In the genomic region with DNA sequence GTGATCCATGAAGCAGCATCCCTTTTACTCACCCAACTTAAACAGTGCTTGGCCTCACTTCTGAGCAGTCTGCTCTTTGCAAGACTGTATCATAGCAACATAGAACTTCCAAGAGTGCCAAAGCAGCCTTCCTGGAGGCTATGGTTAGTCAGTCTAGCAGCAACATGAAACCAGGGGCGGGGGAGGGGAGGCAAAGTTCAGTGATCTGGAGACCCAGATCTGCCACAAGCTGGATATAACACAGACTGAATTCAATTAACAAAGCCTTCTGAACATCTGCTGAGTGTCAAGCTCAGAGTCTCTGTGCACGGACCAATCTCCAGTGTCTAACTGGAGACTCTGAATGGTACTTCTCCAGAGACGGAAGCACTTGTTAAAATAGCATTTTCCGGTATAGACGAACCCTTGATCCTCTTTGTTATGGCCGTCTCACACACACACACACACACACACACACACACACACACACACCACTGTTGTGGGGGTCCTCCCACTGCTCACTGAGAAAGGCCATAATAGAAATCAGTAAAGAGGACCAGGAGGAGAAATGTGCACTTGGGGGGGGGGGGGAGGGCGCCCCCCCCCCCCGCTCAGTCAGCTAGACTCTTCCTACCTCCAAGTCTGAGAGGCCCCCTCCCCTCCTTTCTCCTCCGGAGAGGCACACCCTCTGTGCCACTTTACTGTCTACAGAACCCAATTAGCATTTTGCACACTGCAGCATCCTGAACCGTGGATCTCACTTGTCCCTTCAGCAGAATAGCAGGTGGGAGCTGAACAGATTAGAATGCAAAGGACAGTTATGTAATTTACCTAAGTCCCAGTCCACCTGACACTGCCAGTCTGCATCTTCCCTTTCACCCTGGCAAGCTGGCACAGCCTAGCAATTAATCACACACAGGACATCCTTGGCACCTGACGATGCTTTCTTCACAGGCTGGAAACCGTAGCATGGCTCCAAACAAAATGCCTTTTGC, we compare ENCODE assay signal across 9 mouse cellular contexts.
A peak's percentile ranks its signal among the peaks of the same experiment; 100 is the strongest.
DNase-seq lines count a peak whose midpoint lies in the region; ATAC-seq and TF ChIP-seq lines count a peak whose summit lies in the region.
"Had no signal": no experiment of that assay in that cellular context is flagged by ENCODE, and none has a peak within 500 bp of the region (broad histone marks: within the 10 kb centered on the region; RNA-seq: fewer than 3 reads in every experiment).

No protein-coding gene starts in this region.

- 0 out of 2 replicates have a peak overlapping the region, but pooled peaks have one; percentile 18 for H3K9ac ChIP-seq in hindbrain, embryonic 12.5 days
- no peak overlapping the region for H3K9ac ChIP-seq in midbrain, embryonic 11.5 days (ENCODE audit: low read length)

- H3K27me3 ChIP-seq in kidney, adult 2 months (replicated peaks; ENCODE audit: control insufficient read depth, insufficient read depth, low read length), result no peaks in the 10 kb centered on the region
- H3K27me3 ChIP-seq in hindbrain, embryonic 12.5 days, result no peaks in the 10 kb centered on the region
- H3K27me3 ChIP-seq in midbrain, embryonic 11.5 days (ENCODE audit: control insufficient read depth, insufficient read depth, low read length), result no peaks in the 10 kb centered on the region

- H3K4me1 ChIP-seq in kidney, adult 2 months (ENCODE audit: control insufficient read depth, insufficient read depth, low read length), result 0 out of 2 replicates have a peak, but pooled peaks cover 3% of the 10 kb centered on the region
- H3K4me1 ChIP-seq in hindbrain, embryonic 12.5 days, result peaks cover 19% of the 10 kb centered on the region
- H3K4me1 ChIP-seq in midbrain, embryonic 11.5 days (ENCODE audit: control insufficient read depth, insufficient read depth, low read length), result peaks cover 11% of the 10 kb centered on the region

- DNase-seq in kidney, adult 2 months, result peak; percentile 38
- no peak for DNase-seq in kidney, adult 18-20 months
- peak; percentile 73 to 81 for DNase-seq in cerebellum, postnatal 14 days
- peak; percentile 93 for DNase-seq in midbrain, embryonic 11.5 days (ENCODE audit: low spot score, missing footprints)
- no peak for DNase-seq in frontal cortex, postnatal 25 days (ENCODE audit: low spot score in 2 of 2)
- DNase-seq in adrenal gland, postnatal 36 days, result no peak
- DNase-seq in c-Kit-positive CD71-positive TER-119-positive erythroid progenitor cells, embryonic 14.5 days (ENCODE audit: low spot score), result no peak

- peak; percentile 80 for ATAC-seq in hindbrain, embryonic 12.5 days (ENCODE audit: low FRiP score)
- ATAC-seq in midbrain, embryonic 11.5 days (ENCODE audit: low FRiP score), result peak; percentile 86

- H3K9me3 ChIP-seq in hindbrain, embryonic 12.5 days (replicated peaks), result no peaks in the 10 kb centered on the region
- H3K9me3 ChIP-seq in midbrain, embryonic 11.5 days (ENCODE audit: control insufficient read depth, low read length), result no peaks in the 10 kb centered on the region
- H3K9me3 ChIP-seq: G1E had no signal

- peak overlapping the region; percentile 19; the same call in 1 of the 2 replicates for H3K4me2 ChIP-seq in hindbrain, embryonic 12.5 days (replicated peaks)
- 0 out of 2 replicates have a peak overlapping the region, but pooled peaks have one; percentile 11 for H3K4me2 ChIP-seq in midbrain, embryonic 11.5 days

- H3K4me3 ChIP-seq in kidney, adult 2 months (ENCODE audit: insufficient read depth, low read depth, low read length), result no peak overlapping the region
- no peak overlapping the region for H3K4me3 ChIP-seq in hindbrain, embryonic 12.5 days
- no peak overlapping the region for H3K4me3 ChIP-seq in midbrain, embryonic 11.5 days (ENCODE audit: low read depth, low read length)

- 22% methylated on average over 11 of the region's 12 CpGs for WGBS in kidney, adult 2 months
- 34% methylated on average over 9 of the region's 12 CpGs for WGBS in hindbrain, embryonic 12.5 days
- WGBS in midbrain, embryonic 11.5 days, result 39% methylated on average over 10 of the region's 12 CpGs

- no peak for TF ChIP-seq CTCF in kidney, adult 2 months (conservative IDR thresholded peaks at IDR 0.05; ENCODE audit: insufficient read depth, insufficient read length, low read depth, low read length)

- H3K36me3 ChIP-seq in kidney, adult 2 months (ENCODE audit: control insufficient read depth, insufficient read depth, low read length), result no peaks in the 10 kb centered on the region
- H3K36me3 ChIP-seq in hindbrain, embryonic 12.5 days, result no peaks in the 10 kb centered on the region
- no peaks in the 10 kb centered on the region for H3K36me3 ChIP-seq in midbrain, embryonic 11.5 days (ENCODE audit: control insufficient read depth, insufficient read depth, low read length)
- H3K36me3 ChIP-seq: G1E had no signal

- no peak for TF ChIP-seq POLR2A in kidney, adult 2 months (IDR thresholded peaks at IDR 0.05; ENCODE audit: low read depth, low read length)

- H3K27ac ChIP-seq in kidney, adult 2 months (ENCODE audit: insufficient read depth, low read depth, low read length), result no peak overlapping the region
- peak overlapping the region; percentile 7; the same call in 1 of the 2 replicates for H3K27ac ChIP-seq in hindbrain, embryonic 12.5 days
- no peak overlapping the region for H3K27ac ChIP-seq in midbrain, embryonic 11.5 days (ENCODE audit: low read depth, low read length)

Comparison
In these comparisons a context has a peak if more than half of its experiments do, and no peak if none do; other contexts are left out.
1. DNase-seq: peak in kidney, adult 2 months (single experiment), cerebellum, postnatal 14 days (2 of 2) and midbrain, embryonic 11.5 days (single experiment); none in kidney, adult 18-20 months (single experiment), frontal cortex, postnatal 25 days (0 of 2), adrenal gland, postnatal 36 days (0 of 2) and c-Kit-positive CD71-positive TER-119-positive erythroid progenitor cells, embryonic 14.5 days (single experiment).